Mouse (Mus musculus) mammary gland, adult 2 months (tissue): ENCODE results near the gene Fam219b. TPM values are rescaled to one million over a fixed set of nuclear protein-coding genes. Genes with fewer than 3 reads are reported as not detected.

Experiments
- polyA plus RNA-seq: library from polyadenylated mRNA; depleted of rRNA; stranded (reverse); fragments of >200 nt; gene quantifications from 2 replicates; pipeline ENCODE4 v1.2.3, GENCODE M21; 2012; ENCODE audit warnings: low replicate concordance; rRNA removed

Gene Fam219b
- polyA plus RNA-seq: 6.0 and 28.5 TPM in 2 replicates

DNA sequence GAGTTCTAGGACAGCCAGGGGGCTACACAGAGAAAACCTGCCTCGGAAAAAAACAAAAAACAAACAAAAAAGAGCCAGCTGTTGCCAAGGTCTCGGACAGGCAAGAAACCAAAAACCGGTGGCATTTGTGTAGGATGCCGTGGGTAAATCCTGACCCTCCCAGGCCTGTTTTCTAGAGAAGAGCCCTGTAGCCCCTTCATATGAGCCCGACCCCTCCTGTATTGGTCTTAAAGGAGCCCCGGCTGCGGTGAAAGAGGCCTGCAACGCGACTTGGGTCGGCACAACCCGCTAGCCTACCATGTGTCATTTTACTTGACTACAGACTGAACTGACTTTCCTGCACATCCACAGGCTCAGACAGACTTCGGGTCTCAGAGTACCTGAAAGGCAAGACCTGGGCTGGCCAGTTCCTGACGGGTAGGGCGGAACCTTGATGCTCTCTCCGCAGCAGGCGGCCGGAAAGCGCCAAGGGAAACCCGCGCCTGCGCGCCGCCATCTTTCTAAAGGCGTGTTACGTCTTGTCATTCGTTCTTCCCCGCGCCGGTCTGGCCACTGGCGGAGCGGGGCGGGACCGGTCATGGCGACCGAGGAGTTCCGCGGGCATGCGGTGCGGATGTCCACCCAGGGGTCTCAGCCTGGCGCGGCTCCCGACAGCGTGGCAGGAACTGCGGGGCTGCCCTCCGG is at the start of gene Fam219b:
Fam219b (plus strand) TSS at position 485 of the 684 bp plus-strand sequence.

DNA sequence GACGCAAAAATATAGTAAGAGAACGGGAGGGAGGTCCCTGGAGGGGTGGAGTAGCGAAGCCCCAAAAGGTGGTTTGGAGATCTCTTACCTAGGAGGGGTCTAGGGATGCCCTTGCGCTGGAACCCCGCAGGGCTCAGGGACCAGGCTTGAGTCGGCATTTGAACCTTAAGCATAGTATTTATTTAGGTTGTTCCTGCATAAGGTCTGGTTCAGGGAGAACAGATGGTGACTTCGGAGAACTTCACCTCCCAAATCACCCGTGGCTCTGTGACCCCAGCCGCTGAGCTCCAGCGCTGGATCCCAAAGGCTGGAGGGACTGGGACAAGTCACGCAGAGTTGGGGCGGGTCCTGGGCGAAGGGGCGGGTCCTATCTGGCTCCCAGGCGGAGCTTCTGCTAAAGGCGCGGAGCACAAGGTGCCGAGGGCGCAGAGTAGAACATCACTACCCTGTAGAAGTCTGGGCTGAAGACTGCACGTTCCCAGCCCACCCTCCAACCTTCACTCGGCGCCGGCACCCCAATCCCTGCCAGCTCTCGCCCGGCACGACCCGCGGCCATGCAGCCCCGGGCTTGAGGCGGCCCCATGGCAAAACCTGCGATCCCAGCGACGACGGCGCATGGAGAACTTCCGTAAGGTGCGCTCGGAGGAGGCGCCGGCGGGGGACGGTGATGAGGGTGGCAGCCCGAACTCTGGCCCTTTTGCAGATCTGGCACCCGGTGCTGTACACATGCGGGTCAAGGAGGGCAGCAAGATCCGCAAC is 33.5 kb upstream of the Fam219b start, which contains the start of gene Rpp25:
Rpp25 (plus strand) TSS at position 405 of the 759 bp plus-strand sequence.

DNA sequence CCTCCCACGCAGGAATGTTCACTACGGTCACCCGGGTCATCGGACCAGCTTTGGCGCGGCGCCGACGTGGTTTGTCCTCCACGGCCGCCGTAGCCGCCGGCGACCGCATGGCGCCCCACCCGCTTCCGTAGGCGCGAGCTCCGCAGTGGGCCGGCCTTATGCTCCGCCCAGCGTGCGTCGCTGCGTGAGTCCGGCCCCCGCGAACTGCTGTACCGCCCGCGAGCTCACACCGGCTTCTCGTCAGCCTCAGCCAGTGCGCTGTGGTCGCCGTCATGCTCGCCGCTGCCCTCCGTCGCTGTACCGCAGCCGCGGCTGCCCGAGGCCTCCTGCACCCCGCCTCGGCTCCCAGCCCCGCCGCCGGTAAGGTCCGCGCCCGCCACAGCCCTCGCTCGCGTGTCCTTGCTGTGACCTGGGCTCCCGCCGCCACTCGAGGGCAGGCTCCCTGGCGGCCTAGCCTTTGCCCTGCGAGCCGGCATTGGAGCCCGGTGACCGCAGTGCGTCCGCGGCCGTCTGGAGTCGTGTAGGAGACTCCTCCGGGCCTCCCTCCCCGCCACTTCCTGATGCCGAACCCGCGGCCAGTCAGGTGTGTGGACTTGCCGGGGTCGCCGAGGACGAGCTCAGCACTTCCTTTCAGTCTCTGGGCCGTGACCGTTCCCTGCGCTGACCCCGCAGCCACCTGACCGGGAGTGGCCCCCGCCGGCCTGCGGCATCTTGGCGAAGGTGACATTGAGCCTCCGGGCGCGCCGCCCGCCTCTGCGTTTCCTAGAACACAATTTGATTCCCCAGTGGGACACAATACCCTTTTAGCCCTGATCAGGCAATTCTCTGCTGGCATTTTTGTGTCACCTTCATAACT is 16.0 kb upstream of the Fam219b start, which contains the start of gene Cox5a:
Cox5a (plus strand) TSS at position 219 of the 856 bp plus-strand sequence.

DNA sequence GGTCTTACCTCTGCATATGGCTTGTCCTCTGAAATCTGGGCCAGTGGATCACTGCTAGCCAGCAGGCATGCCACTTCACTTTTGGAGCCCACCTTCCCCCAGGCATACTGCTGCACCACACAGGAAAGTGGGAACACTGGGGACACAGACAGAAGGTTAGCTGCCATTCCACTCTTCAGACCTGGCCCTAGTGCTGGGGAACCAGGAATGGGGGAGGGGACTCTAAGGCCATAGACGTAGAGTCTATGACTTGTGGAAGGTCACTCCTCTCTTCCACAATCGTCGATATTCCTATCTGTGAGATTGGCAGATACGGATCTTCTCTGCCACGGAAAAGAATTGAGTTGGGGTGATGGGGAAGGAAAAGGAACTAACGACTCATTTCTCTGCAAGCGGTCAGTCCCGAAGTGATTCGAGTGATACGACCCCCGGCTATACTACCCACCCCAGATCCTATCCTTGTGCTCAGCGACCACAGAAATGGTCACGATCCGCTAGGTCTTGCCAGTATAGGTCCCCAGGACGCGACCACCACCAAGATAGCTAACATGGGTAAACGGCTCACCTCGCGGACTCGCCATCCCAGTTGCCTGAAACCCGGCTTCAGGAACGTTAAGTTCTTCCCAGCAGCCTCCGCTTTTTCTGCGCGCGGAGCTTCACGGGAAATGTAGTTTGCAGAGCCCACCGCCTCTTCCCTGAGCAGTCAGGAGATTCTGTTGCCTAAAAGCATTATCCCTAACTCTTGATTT is 15.0 kb downstream of the Fam219b start, which contains the start of gene Mpi:
Mpi (minus strand) TSS at position 625 of the 749 bp plus-strand sequence.

DNA sequence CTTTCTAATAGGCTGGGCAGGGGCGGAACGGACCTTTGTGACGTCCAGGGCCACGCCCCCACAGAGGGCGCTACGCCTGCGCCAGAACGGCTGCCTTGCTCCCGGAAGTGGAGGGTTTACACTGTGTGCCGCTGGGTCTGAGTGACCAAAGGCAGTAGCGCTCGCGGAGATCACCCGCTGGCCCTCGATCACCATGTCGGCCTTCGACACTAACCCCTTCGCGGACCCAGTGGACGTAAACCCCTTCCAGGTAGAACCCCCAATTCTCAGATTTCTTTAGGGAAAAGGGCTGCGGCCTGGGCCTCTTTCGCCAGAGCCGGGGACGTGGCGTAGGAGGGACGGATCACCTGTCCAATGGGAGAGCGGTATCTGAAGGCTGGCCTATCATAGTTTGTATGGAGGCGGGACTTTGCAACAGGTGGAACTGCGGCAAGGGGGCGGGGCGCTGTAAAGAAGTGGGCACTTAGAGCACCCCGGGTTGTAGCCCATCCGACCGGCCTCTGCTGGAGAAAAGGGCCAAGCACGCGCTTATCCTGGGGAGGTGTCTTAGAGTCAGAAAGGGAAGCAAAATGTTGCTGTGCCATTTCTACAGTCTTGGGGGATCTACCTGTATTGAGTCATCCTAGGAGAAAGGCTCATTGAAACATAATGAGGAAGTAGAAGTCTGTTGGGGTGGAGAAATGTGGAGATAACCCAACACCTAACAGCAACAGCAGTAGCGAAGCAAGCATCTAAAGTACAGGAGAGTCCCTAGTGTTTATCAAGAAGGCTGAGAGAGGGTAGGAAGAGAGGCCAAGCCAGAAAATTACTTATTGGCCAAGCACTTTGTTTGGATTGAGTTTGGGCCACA is 23.8 kb downstream of the Fam219b start, which contains the start of gene Scamp2:
Scamp2 (plus strand) TSS at position 83 of the 850 bp plus-strand sequence.

DNA sequence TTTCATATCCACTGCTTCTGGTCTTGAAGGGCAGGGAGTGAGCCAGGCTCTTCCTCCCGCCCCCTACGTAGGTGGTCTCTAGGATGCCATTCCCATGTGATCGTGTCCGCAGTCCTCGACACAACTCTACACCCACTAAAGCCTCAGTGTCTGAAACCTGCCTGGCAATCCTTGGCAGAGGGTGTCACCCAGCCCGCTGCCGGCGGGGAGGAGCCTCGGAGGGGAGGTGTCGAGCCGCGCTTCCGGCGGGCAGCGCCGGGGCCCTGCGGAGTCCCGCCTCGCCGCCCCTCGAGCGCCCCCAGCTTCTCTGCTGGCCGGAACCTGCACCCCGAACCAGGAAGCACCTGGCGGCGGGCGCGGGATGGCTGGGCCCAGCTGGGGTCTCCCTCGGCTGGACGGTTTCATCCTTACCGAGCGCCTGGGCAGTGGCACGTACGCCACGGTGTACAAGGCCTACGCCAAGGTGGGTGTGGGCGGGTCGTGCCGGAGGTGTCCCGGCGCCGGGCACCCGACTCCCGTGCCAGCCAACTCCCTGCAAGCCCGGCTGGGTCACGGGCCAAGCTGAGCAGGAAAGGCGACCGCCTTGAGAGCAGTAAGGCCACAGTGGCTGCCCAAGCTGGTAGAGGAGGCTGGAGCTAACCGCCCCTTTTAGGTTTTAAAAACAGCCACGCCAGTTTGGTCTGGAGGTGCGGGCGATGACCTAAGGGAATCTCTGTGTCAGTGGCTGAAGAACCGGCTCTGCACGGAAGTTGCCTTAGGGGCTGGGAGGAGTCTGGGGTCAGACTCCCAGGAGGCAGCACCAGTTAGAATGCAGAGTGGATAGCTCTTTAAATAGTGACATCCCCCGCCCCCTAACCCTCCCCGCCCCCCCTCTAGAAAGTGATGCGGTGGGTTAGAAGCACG is 52.1 kb downstream of the Fam219b start, which contains the start of gene Ulk3:
Ulk3 (plus strand) TSS at position 229 of the 903 bp plus-strand sequence.

Other genes starting within 250 kb of the Fam219b start
- gene Ppcdc, start 97.4 kb upstream of the Fam219b start, polyA plus RNA-seq: 45.4 and 59.9 TPM in 2 replicates
- gene Scamp5, start 69.5 kb upstream of the Fam219b start, polyA plus RNA-seq: 24.2 and 33.0 TPM in 2 replicates
- gene Rpp25, start 33.5 kb upstream of the Fam219b start, polyA plus RNA-seq: 0.88 and 1.3 TPM in 2 replicates
- gene Cox5a, start 16.3 kb upstream of the Fam219b start, polyA plus RNA-seq: 532 and 565 TPM in 2 replicates
- gene Mpi, start 15.2 kb downstream of the Fam219b start, polyA plus RNA-seq: 27.1 and 70.1 TPM in 2 replicates
- gene Scamp2, start 23.4 kb downstream of the Fam219b start, polyA plus RNA-seq: 119 and 132 TPM in 2 replicates
- gene Ulk3, start 51.9 kb downstream of the Fam219b start, polyA plus RNA-seq: 38.7 and 43.9 TPM in 2 replicates
- gene Cplx3, start 68.8 kb downstream of the Fam219b start, polyA plus RNA-seq: not detected in 2 replicates
- gene Lman1l, start 83.2 kb downstream of the Fam219b start, polyA plus RNA-seq: 0.26 and 0.37 TPM in 2 replicates
- gene Csk, start 116.1 kb downstream of the Fam219b start, polyA plus RNA-seq: 70.4 and 149 TPM in 2 replicates
- gene Cyp1a2, start 146.2 kb downstream of the Fam219b start, polyA plus RNA-seq: 3.1 TPM in 1 of 2 replicates, not detected in the other
- 0.69 and 1.1 TPM in 2 replicates for gene Cyp1a1, start 150.4 kb downstream of the Fam219b start, polyA plus RNA-seq
- gene Edc3, start 171.0 kb downstream of the Fam219b start, polyA plus RNA-seq: 11.0 and 14.9 TPM in 2 replicates
- 82.5 and 138 TPM in 2 replicates for gene Clk3, start 228.3 kb downstream of the Fam219b start, polyA plus RNA-seq